Mouse (Mus musculus) liver, embryonic 12.5 days (tissue): ENCODE measurements around the gene Gpatch3. TPM values are rescaled to one million over a fixed set of nuclear protein-coding genes. Genes with fewer than 3 reads are reported as not detected.

ENCODE experiments used
- microRNA-seq: library from miRNA; unstranded; fragments of <30 nt; microRNA quantifications from one replicate; pipeline ENCODE4, GENCODE M21; 2017
- polyA plus RNA-seq: library from polyadenylated mRNA; unstranded; fragments of >200 nt; fragmentation: Nextera tagmentation; extraction: Ambion mirVana; gene quantifications from 2 replicates; pipeline ENCODE4 v1.2.1, GENCODE M21; 2016

Gene Gpatch3
- polyA plus RNA-seq, 1 experiment from 2014 or later: 8.9 TPM

Small RNAs within 50 kb of the gene (microRNA-seq; reads per million reads assigned to microRNA genes)
- gene Gm23158: not detected

Other genes with a start within 250 kb of the Gpatch3 start
- gene Wdtc1, start 221.3 kb upstream of the Gpatch3 start, polyA plus RNA-seq: 10.0 and 11.2 TPM in 2 replicates
- gene Slc9a1, start 205.0 kb upstream of the Gpatch3 start, polyA plus RNA-seq: 4.2 and 4.9 TPM in 2 replicates
- gene Tent5b, start 94.6 kb upstream of the Gpatch3 start, polyA plus RNA-seq: 0.06 TPM in 1 of 2 replicates, not detected in the other
- 0.14 and 0.27 TPM in 2 replicates for gene Trnp1, start 76.2 kb upstream of the Gpatch3 start, polyA plus RNA-seq
- 0.26 and 0.44 TPM in 2 replicates for gene Kdf1, start 55.8 kb upstream of the Gpatch3 start, polyA plus RNA-seq
- 285 and 299 TPM in 2 replicates for gene Nudc, start 28.7 kb upstream of the Gpatch3 start, polyA plus RNA-seq
- gene Nr0b2, start 21.4 kb upstream of the Gpatch3 start, polyA plus RNA-seq: 0.56 and 0.77 TPM in 2 replicates
- gene Gpn2, start 9.6 kb downstream of the Gpatch3 start, polyA plus RNA-seq: 15.2 and 16.2 TPM in 2 replicates
- 0.21 and 0.81 TPM in 2 replicates for gene Sfn, start 27.4 kb downstream of the Gpatch3 start, polyA plus RNA-seq
- 4.6 and 5.5 TPM in 2 replicates for gene Zdhhc18, start 75.4 kb downstream of the Gpatch3 start, polyA plus RNA-seq
- gene Pigv, start 97.9 kb downstream of the Gpatch3 start, polyA plus RNA-seq: 7.0 and 10.0 TPM in 2 replicates
- 14.7 TPM in 2 replicates for gene Arid1a, start 182.0 kb downstream of the Gpatch3 start, polyA plus RNA-seq